Mouse (Mus musculus): Measurements from ENCODE around the gene Ribc1. TPM values are rescaled to one million over a fixed set of nuclear protein-coding genes. Genes with fewer than 3 reads are reported as not detected.

Gene Ribc1
- polyA plus RNA-seq (2017; shearing (Covaris generic)) = 1 to 10 TPM; 1.3 to 1.7 TPM

GRCm38 (mm10) chrX:152016151-152017145, at the start of gene Ribc1, which contains the start of gene Smc1a:
Gene Ribc1 (minus strand): TSS chrX:152016295.
Gene Smc1a (plus strand): TSS chrX:152016428.

DNA sequence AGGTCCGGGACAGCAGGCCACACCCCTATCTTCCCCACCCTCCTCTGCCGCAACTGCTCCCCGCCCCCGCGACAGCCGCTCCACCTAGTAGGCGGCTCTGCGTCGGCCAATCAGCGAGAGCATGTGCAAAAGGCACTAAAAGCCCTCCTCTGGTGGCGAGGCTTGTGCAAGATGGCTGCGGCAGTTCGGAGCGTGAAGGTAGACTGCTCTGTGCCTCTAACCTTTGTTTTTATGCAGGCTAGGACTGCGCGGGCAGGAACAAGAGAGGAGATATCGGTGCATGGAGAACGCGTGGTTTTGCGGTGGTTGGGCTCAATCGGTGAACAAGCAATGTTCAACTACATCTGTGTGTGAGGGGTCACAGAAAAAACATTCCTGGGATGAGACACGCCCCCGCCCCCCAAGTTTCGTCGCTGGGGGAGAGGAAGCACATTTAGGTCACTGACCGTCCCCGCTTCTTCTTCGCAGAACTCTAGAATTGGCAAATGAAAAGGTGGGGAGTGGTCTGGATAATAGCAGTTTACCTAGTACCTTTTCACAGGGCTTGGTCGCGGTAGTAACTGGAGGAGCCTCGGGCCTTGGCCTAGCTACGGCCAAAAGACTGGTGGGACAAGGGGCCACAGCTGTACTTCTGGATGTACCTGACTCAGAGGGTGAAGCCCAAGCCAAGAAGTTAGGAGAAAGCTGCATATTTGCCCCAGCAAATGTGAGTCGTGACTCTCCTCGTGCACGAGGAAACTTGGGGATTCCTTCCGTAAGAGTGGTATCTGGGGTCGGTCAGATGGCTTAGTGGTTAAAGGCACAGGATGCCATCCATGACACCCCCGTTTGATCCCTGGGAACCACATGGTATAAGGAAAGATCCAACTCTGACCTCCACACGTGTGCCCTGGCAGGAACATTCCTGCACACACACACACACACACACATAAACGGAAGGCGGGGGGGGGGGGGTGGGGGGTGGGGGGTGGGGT, 14.1 kb downstream of the Ribc1 start, which contains the start of gene Hsd17b10:
TSS of gene Hsd17b10 (plus strand) at position 109 of the 974 bp plus-strand sequence.

Other genes starting within 250 kb of the Ribc1 start
- gene Huwe1, start 215.5 kb downstream of the Ribc1 start, polyA plus RNA-seq (2017; shearing (Covaris generic)) = 10 to 100 TPM; 32.4 to 43.9 TPM
- 100 to 1,000 TPM in 1 of 2 experiments, 10 to 100 TPM in 1; 83.9 to 112 TPM for gene Hsd17b10, start 14.4 kb downstream of the Ribc1 start, polyA plus RNA-seq (2017; shearing (Covaris generic))
- gene Smc1a, start 133 bp upstream of the Ribc1 start, polyA plus RNA-seq (2017; shearing (Covaris generic)) = 10 to 100 TPM; 71.1 to 71.8 TPM
- under 1 TPM in 1 of 2 experiments, not detected in 1; 0.12 TPM for gene Iqsec2, start 128.0 kb upstream of the Ribc1 start, polyA plus RNA-seq (2017; shearing (Covaris generic))
- 10 to 100 TPM; 30.3 to 42.2 TPM for gene Kdm5c, start 216.7 kb upstream of the Ribc1 start, polyA plus RNA-seq (2017; shearing (Covaris generic))

Measured in activated CD4-positive, CD25-positive, alpha-beta regulatory T cell (primary cell).